Mouse (Mus musculus): ENCODE measurements at regions not wholly inside any gene's neighbourhood (a gene's known extent, or its start where the extent isn't known, plus 50 kb on each side); places are given as distances from the start of the nearest gene placed in this dataset.

DNA sequence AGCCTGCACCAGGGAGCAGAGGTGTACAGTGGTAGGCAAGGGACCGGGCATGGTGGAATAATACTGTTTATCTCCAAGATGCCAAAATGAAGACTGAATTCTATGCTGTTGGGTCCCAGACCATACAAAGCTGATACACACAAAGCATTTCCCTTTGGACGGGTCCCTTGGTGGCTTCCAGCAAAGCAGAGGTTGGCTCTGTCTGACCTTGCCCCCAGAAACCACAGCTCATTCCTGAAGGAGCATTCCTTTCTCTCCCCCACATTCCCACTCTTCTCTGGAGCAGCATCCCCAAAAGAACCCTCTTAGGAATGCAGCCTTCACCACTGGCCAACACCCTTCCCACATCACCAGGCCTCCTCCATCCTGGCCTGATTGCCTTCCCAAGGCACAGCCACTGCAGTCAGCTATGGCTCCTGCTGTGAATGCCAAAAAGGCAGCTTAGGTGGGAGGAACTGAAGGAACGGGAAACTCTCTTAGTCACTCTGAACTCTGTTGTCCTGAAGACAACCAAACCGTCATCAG, 212.4 kb upstream of the Dio3 start:
- no peak for DNase-seq
- intact Hi-C loops (cut with DNase I): no loop called here

GRCm38 (mm10) chr12:110070506-110070905, 208.4 kb upstream of the Dio3 start:
- intact Hi-C loops (cut with DNase I): no loop called here
- DNase-seq: no peak

GRCm38 (mm10) chr12:110071823-110072222, 207.0 kb upstream of the Dio3 start:
- DNase-seq: no peak
- intact Hi-C loops (cut with DNase I): no loop called here

GRCm38 (mm10) chr12:110074921-110075320, 203.9 kb upstream of the Dio3 start:
- DNase-seq: no peak
- intact Hi-C loops (cut with DNase I): no loop called here

DNA sequence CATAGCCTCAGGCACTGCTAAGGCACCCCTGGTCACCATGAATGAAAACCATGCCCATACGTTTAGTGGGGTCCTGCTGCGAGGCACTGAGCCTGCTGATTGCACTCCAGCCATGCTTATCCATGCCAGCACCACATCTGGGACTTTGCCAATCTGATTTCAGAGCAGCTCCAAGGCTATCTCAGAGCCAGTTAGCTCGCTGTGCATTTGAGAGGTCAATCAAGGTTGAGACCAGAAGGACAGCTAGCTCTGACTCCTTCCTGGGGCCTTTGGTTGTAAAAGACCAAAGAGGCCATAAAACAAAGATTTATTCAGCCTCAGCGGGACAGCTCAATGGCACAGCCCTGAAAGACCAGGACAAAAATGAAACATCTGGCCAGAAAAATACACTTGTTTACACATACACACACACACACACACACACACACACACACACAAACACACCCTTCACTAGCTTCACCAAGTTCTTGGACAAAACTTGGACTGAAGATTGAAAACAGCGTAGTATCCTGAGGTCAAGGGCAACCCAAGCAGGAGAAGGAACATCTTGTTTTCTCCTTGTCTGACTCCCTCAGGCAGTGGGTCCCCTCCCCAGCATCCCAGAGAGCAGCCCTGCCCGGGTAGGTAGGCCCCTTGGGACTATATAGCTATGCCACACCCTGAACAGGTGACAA, 201.5 kb upstream of the Dio3 start:
- DNase-seq: no peak
- intact Hi-C loops (cut with DNase I): no loop called here

DNA sequence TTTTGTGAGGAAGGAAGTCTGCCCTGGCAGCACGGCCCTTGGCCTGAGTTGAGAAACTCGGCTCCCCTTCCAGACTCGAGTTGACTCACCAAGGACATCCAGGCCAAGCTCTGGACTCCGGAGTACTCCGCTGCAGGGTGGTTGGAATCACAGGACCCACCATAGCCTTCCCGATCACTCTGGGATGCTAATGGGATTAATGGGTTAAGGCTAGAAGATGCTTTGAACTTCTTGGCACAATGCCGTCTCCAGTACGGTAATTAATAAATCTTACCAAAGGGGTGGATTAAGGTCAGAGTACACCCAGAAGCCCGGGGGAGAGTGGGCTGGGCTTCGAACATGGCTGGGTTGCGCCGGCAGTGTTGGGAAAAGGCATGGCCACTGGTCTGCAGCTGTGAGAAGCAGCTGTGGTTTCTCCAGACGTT, 200.8 kb upstream of the Dio3 start:
- peak; percentile 40 to 51 for DNase-seq
- intact Hi-C loops (cut with DNase I): no loop called here

GRCm38 (mm10) chr12:110081831-110082615, 196.8 kb upstream of the Dio3 start:
- intact Hi-C loops (cut with DNase I): no loop called here

DNA sequence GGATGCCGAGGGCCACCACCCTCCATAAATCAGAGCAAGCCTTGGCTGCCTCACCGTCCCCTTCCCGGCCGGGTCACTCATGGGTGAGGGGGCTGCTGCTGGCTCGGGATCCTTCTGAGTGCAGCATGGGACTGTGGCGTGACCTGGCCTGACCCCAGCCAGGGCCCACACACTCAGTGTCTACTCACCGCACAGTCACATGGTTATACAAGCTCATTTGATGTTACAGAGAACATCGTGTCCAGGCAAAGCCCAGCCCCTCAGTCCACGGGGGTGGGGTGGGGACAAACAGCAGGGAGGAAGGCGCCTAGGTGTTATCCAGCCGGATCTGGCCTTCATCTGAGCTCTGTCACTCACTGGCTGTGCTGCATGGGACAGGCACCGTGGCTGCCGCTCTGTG, 195.9 kb upstream of the Dio3 start:
- no peak for DNase-seq
- intact Hi-C loops (cut with DNase I): no loop called here

More at GRCm38 (mm10) chr12:110081831-110082615, 196.8 kb upstream of the Dio3 start:
- DNase-seq: no peak

DNA sequence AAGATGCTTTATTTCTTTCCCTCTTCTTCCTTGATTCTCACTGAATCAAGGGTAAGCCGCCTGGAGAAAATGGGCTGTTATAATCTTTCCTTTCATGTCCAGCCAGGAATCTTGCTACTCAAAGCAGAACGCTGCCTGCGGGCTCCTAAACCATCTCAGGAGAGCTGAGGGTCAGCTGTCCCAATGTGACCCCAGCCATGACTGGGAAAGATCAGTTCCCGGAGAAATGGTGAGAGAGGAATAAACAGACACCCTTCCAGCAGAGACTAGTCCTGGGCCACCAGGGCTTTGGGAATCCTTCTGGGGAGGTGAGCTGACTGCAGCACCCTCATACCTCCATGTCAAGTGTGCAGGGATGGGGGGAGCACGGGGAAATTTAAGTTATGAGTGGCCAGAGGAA, 195.4 kb upstream of the Dio3 start:
- intact Hi-C loops (cut with DNase I): no loop called here

DNA sequence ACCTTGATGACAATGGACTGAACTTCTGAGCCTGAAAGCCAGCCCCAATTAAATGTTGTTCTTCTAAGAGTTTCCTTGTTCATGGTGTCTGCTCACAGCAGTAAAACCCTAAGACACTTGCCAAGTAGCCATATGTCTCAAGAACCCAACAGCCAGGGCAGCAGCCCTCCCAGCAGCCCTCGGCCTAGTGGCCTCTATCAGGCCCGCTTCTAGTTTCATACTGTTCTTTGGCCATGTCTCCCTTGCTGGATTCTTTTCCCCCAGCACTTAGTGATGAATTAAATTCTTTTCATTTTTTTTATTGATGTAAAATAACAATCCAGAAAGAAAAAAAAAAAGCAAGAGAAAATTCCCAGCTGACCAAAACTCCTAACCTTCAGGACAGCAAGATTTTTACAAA, 191.9 kb upstream of the Dio3 start:
- intact Hi-C loops (cut with DNase I): no loop called here

More for the DNA sequence above, 195.4 kb upstream of the Dio3 start:
- no peak for DNase-seq

DNA sequence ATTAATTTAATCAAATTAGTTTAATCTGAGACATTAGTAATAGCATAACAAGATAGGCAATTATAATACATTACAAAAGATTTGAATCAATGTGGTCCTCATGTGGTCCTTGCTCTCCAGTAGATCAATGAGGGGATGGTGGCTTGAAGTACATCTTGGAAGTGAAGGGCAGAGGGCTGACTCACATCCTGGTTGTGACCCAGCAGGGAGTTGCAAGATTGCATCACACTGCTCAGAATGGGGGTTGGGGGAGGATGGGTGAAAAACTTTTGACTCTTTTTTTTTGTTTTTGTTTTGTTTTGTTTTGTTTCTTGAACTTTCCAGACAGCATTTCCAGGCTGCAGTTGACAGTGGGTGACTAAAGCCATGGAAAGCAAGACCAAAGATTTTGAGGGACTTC, 191.1 kb upstream of the Dio3 start:
- intact Hi-C loops (cut with DNase I): no loop called here
- DNase-seq: peak in 1 of 2 experiments; percentile 34

More for the DNA sequence above, 191.9 kb upstream of the Dio3 start:
- no peak for DNase-seq

GRCm38 (mm10) chr12:110102186-110102585, 176.7 kb upstream of the Dio3 start:
- intact Hi-C loops (cut with DNase I): no loop called here
- DNase-seq: no peak

DNA sequence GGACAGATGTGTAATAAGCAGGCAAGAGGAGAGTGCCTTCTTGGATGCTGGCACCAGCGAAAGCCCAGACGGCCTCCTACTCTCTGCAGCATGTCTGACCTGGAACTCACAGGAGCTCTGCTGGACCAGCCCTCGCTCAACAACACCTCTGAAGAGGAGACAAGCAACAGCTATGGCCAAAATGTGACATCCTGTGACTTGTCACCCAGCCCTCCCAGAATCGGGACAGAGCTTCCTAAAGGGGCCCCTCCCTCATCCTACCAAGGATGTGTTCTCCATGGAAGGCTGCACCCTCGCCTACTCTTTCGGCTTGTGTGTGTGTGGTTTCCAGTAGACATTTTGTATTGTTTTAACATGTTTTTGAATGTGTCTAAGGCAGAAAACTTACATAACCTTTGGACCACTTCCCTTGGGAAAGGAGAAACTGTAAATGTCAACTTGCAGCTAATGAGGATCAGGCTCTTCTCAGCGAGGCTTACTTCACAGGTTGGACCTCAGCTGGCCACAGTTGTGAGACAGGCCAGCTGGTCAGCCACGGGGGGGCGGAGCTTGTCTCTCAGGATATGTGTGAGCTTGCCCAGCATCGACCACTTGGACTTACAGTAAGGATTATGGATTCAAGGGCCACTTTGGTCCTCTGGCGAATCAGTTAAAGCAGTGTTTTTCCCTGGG, 166.7 kb upstream of the Dio3 start:
- peak in 1 of 2 experiments; percentile 13 for DNase-seq
- intact Hi-C loops (cut with DNase I): no loop called here

GRCm38 (mm10) chr12:110112723-110113105, 166.2 kb upstream of the Dio3 start:
- no peak for DNase-seq

DNA sequence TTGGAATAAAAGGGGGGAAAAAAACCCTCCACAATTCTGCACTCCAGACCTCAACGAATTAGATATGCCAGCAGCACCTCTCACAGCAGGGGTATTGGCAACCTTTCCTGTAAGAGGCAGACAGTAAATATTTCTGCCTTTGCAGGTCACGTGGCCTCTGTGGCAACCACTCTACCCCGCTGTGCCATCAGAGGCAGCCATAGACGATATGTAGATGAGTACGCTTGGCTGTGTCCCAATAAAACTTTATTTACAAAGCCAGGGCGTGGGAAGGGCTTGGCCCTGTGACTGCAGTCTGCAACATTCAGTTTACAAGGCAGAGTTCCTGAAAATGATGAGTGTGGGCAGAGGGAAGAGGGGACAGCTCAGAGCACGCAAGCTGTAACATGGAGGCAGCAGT, 158.7 kb upstream of the Dio3 start:
- intact Hi-C loops (cut with DNase I): no loop called here
- DNase-seq: no peak

More at GRCm38 (mm10) chr12:110112723-110113105, 166.2 kb upstream of the Dio3 start:
- intact Hi-C loops (cut with DNase I): no loop called here

DNA sequence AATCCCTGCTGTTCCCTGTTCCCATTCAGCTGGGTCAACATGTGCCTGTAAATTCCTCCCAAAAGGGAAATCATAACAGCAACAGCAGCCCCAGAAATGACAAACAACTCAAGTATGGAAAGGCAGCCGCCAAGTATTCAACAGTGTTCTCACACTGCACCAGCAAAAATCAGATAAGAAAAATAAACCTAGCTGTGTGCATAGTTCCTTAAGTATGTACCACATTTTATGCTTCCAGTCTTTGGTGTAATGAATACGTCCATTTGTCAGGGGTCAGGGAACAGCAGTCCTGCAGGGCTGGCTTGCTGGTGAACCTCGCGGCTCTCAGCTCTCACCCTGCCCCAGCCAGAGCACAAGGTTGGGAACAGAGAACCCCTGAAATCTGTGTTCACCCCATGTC, 155.9 kb upstream of the Dio3 start:
- DNase-seq: no peak

GRCm38 (mm10) chr12:110126525-110126924, 152.3 kb upstream of the Dio3 start:
- intact Hi-C loops (cut with DNase I): no loop called here
- no peak for DNase-seq

More for the DNA sequence above, 155.9 kb upstream of the Dio3 start:
- intact Hi-C loops (cut with DNase I): no loop called here

GRCm38 (mm10) chr12:110145379-110145778, 133.5 kb upstream of the Dio3 start:
- intact Hi-C loops (cut with DNase I): no loop called here
- DNase-seq: no peak

- intact Hi-C loops (cut with DNase I): no loop called here
- DNase-seq: no peak
Measured at GRCm38 (mm10) chr12:110154225-110154962, 124.5 kb upstream of the Dio3 start.

DNA sequence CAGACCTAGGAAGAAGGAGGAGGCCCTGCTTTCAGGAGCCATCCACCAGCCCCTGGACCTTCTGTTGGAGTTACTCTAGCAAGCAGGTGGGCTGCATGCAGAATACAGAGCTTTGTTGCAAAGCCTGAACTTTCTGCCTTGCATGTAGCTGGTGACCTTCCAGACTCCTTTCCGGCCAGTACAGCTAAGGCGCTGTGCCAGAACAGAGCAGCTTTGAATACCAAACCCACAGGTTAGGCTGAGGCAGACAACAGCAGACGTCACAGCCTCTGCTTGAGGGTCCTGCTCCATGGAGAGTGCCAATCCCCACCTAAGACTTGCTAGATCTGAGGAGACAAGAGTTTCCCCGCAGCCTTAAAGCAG, 123.9 kb upstream of the Dio3 start:
- DNase-seq: no peak
- intact Hi-C loops (cut with DNase I): no loop called here

DNA sequence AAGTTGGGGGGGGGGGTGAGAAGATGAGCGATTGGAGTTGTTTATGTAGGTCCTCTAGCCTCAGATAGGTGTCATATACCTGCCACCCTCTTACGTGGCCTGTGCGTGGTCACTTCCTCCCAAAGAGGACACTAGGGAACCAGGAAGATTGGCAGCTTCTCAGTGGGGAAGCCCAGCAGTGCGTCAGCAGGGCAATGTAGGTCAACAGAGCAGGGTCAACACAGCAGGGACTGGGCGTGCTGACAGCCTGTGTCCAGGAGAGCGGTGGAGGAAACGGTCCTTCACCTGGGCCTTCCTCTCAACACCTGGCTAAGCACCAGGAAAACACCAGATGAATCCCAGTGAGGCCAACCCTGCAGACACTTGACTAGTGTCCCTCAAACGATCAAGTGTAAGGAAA, 122.4 kb upstream of the Dio3 start:
- intact Hi-C loops (cut with DNase I): no loop called here

More for the DNA sequence above, 122.4 kb upstream of the Dio3 start:
- DNase-seq: no peak
